Mouse (Mus musculus): ENCODE data around the gene Oosp3. TPM values are rescaled to one million over a fixed set of nuclear protein-coding genes. Genes with fewer than 3 reads are reported as not detected.

Oosp3 gene
- polyA plus RNA-seq (2015; fragmentation: Nextera tagmentation; extraction: Ambion mirVana): not detected in 2 replicates

- Histone ChIP-seq H3K9ac (ENCODE audit: low read length) (no peak within 1 kb of the TSS), H3K4me2 (ENCODE audit: low read depth, low read length) (no peak within 1 kb of the TSS), H3K9me3 (replicated peaks; ENCODE audit: control insufficient read depth, low read length) (no peaks in the 10 kb centered on the region), H3K4me1 (ENCODE audit: control insufficient read depth, insufficient read depth, low read length) (no peaks in the 10 kb centered on the region), H3K27ac (ENCODE audit: low read length) (no peak within 1 kb of the TSS), H3K27me3 (ENCODE audit: control insufficient read depth, insufficient read depth, low read length) (no peaks in the 10 kb centered on the region), H3K36me3 (ENCODE audit: control insufficient read depth, insufficient read depth) (no peaks in the 10 kb centered on the region), H3K4me3 (ENCODE audit: low read length) (no peak within 1 kb of the TSS)
- WGBS: 73% methylated on average over 2 of the region's 2 CpGs
- no peak for ATAC-seq (replicated peaks; ENCODE audit: extremely low read depth, insufficient read depth, low FRiP score)
Observed at GRCm38 (mm10) chr19:11696755-11697154, at the start of gene Oosp3. Gene Oosp3 (plus strand): TSS chr19:11697055.

GRCm38 (mm10) chr19:11649564-11649963 is 47.3 kb upstream of the Oosp3 start:
- WGBS: 67% methylated on average over 4 of the region's 4 CpGs

GRCm38 (mm10) chr19:11659142-11659541 is 37.7 kb upstream of the Oosp3 start:
- H3K9me3 ChIP-seq (replicated peaks; ENCODE audit: control insufficient read depth, low read length): no peaks in the 10 kb centered on the region
- H3K9ac ChIP-seq (ENCODE audit: low read length): no peak overlapping the region
- no peak for ATAC-seq (replicated peaks; ENCODE audit: extremely low read depth, insufficient read depth, low FRiP score)
- no peaks in the 10 kb centered on the region for H3K36me3 ChIP-seq (ENCODE audit: control insufficient read depth, insufficient read depth)
- no peak overlapping the region for H3K4me3 ChIP-seq (ENCODE audit: low read length)
- no peak overlapping the region for H3K27ac ChIP-seq (ENCODE audit: low read length)
- H3K27me3 ChIP-seq (ENCODE audit: control insufficient read depth, insufficient read depth, low read length): no peaks in the 10 kb centered on the region
- H3K4me2 ChIP-seq (ENCODE audit: low read depth, low read length): no peak overlapping the region
- 63% methylated on average over 2 of the region's 2 CpGs for WGBS
- H3K4me1 ChIP-seq (ENCODE audit: control insufficient read depth, insufficient read depth, low read length): no peaks in the 10 kb centered on the region

More at GRCm38 (mm10) chr19:11649564-11649963, 47.3 kb upstream of the Oosp3 start:
- ATAC-seq (replicated peaks; ENCODE audit: extremely low read depth, insufficient read depth, low FRiP score): no peak
- H3K4me2 ChIP-seq (ENCODE audit: low read depth, low read length): no peak overlapping the region
- H3K9ac ChIP-seq (ENCODE audit: low read length): no peak overlapping the region
- H3K4me1 ChIP-seq (ENCODE audit: control insufficient read depth, insufficient read depth, low read length): no peaks in the 10 kb centered on the region
- no peaks in the 10 kb centered on the region for H3K9me3 ChIP-seq (replicated peaks; ENCODE audit: control insufficient read depth, low read length)
- no peaks in the 10 kb centered on the region for H3K27me3 ChIP-seq (ENCODE audit: control insufficient read depth, insufficient read depth, low read length)
- no peaks in the 10 kb centered on the region for H3K36me3 ChIP-seq (ENCODE audit: control insufficient read depth, insufficient read depth)
- no peak overlapping the region for H3K27ac ChIP-seq (ENCODE audit: low read length)
- no peak overlapping the region for H3K4me3 ChIP-seq (ENCODE audit: low read length)

GRCm38 (mm10) chr19:11660459-11660858 is 36.4 kb upstream of the Oosp3 start, which contains the start of gene Oosp2:
Gene Oosp2 (minus strand): TSS chr19:11660559.
- 85% methylated on average over 5 of the region's 5 CpGs for WGBS
- Histone ChIP-seq H3K4me3 (ENCODE audit: low read length) (no peak within 1 kb of the TSS), H3K9me3 (replicated peaks; ENCODE audit: control insufficient read depth, low read length) (no peaks in the 10 kb centered on the region), H3K27me3 (ENCODE audit: control insufficient read depth, insufficient read depth, low read length) (no peaks in the 10 kb centered on the region), H3K36me3 (ENCODE audit: control insufficient read depth, insufficient read depth) (no peaks in the 10 kb centered on the region), H3K9ac (ENCODE audit: low read length) (no peak within 1 kb of the TSS), H3K27ac (ENCODE audit: low read length) (no peak within 1 kb of the TSS), H3K4me2 (ENCODE audit: low read depth, low read length) (no peak within 1 kb of the TSS), H3K4me1 (ENCODE audit: control insufficient read depth, insufficient read depth, low read length) (no peaks in the 10 kb centered on the region)
- ATAC-seq (replicated peaks; ENCODE audit: extremely low read depth, insufficient read depth, low FRiP score): no peak

GRCm38 (mm10) chr19:11661562-11661961 is 35.3 kb upstream of the Oosp3 start:
- H3K36me3 ChIP-seq (ENCODE audit: control insufficient read depth, insufficient read depth): no peaks in the 10 kb centered on the region
- H3K4me3 ChIP-seq (ENCODE audit: low read length): no peak overlapping the region
- no peak overlapping the region for H3K27ac ChIP-seq (ENCODE audit: low read length)
- H3K9ac ChIP-seq (ENCODE audit: low read length): no peak overlapping the region
- ATAC-seq (replicated peaks; ENCODE audit: extremely low read depth, insufficient read depth, low FRiP score): no peak
- no peaks in the 10 kb centered on the region for H3K9me3 ChIP-seq (replicated peaks; ENCODE audit: control insufficient read depth, low read length)
- H3K4me2 ChIP-seq (ENCODE audit: low read depth, low read length): no peak overlapping the region
- H3K4me1 ChIP-seq (ENCODE audit: control insufficient read depth, insufficient read depth, low read length): no peaks in the 10 kb centered on the region
- no peaks in the 10 kb centered on the region for H3K27me3 ChIP-seq (ENCODE audit: control insufficient read depth, insufficient read depth, low read length)

DNA sequence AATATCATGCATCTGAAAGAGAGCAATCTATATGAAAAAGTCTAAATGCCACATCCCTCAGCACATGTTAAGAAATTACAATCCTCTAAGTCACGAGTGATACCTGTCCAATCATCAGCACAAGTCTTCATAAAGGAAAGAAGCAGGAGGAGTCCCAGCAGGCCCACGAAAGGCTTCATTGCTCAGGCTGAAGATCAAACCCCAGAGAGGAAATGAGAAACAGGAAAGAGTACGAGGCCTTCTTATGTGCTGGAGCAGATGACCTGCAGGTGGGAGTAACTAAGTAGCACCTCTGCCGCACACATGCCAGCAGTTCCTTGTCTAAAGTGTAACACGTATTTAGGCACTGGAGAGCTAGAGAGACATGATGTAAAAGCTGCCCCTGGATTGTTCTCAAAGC is 6.0 kb upstream of the Oosp3 start, which contains the start of gene Oosp1:
Gene Oosp1, minus strand, starts transcription at position 312 of the 400 bp plus-strand sequence.
- H3K36me3 ChIP-seq (ENCODE audit: control insufficient read depth, insufficient read depth): no peaks in the 10 kb centered on the region
- H3K9ac ChIP-seq (ENCODE audit: low read length): no peak within 1 kb of the TSS
- H3K4me2 ChIP-seq (ENCODE audit: low read depth, low read length): no peak within 1 kb of the TSS
- no peaks in the 10 kb centered on the region for H3K9me3 ChIP-seq (replicated peaks; ENCODE audit: control insufficient read depth, low read length)
- no peaks in the 10 kb centered on the region for H3K4me1 ChIP-seq (ENCODE audit: control insufficient read depth, insufficient read depth, low read length)
- ATAC-seq (replicated peaks; ENCODE audit: extremely low read depth, insufficient read depth, low FRiP score): no peak
- WGBS: 56% methylated on average over 5 of the region's 5 CpGs
- no peaks in the 10 kb centered on the region for H3K27me3 ChIP-seq (ENCODE audit: control insufficient read depth, insufficient read depth, low read length)
- no peak within 1 kb of the TSS for H3K27ac ChIP-seq (ENCODE audit: low read length)
- no peak within 1 kb of the TSS for H3K4me3 ChIP-seq (ENCODE audit: low read length)

DNA sequence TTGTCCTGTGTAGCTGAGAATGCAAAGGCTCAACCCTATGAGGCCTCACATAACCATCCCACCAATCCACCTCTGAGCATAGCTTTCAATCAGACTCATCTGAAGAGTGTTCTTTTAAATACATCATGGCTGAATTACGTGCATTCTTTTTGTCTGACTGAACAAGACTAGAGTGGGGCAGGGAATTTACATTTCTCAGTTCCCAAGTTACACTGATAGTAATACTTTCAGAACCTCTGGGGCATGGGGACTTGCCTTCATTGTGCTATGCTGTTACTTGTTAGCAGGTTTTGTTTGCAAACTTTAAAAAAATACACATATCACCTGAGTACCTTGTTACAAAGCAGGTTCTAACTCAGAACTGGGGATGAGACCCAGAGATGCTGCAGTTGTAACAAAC is 5.4 kb upstream of the Oosp3 start:
- Histone ChIP-seq H3K27me3 (ENCODE audit: control insufficient read depth, insufficient read depth, low read length) (no peaks in the 10 kb centered on the region), H3K27ac (ENCODE audit: low read length) (no peak overlapping the region), H3K9me3 (replicated peaks; ENCODE audit: control insufficient read depth, low read length) (no peaks in the 10 kb centered on the region), H3K9ac (ENCODE audit: low read length) (no peak overlapping the region), H3K4me2 (ENCODE audit: low read depth, low read length) (no peak overlapping the region), H3K4me3 (ENCODE audit: low read length) (no peak overlapping the region), H3K36me3 (ENCODE audit: control insufficient read depth, insufficient read depth) (no peaks in the 10 kb centered on the region), H3K4me1 (ENCODE audit: control insufficient read depth, insufficient read depth, low read length) (no peaks in the 10 kb centered on the region)
- WGBS: 53% methylated on average over 1 of the region's 1 CpGs
- ATAC-seq (replicated peaks; ENCODE audit: extremely low read depth, insufficient read depth, low FRiP score): no peak

- no peak for ATAC-seq (replicated peaks; ENCODE audit: extremely low read depth, insufficient read depth, low FRiP score)
- Histone ChIP-seq H3K27me3 (ENCODE audit: control insufficient read depth, insufficient read depth, low read length) (no peaks in the 10 kb centered on the region), H3K4me2 (ENCODE audit: low read depth, low read length) (no peak overlapping the region), H3K36me3 (ENCODE audit: control insufficient read depth, insufficient read depth) (no peaks in the 10 kb centered on the region), H3K9ac (ENCODE audit: low read length) (no peak overlapping the region), H3K4me1 (ENCODE audit: control insufficient read depth, insufficient read depth, low read length) (no peaks in the 10 kb centered on the region), H3K9me3 (replicated peaks; ENCODE audit: control insufficient read depth, low read length) (no peaks in the 10 kb centered on the region), H3K4me3 (ENCODE audit: low read length) (no peak overlapping the region), H3K27ac (ENCODE audit: low read length) (no peak overlapping the region)
- 87% methylated on average over 6 of the region's 6 CpGs for WGBS
Observed at GRCm38 (mm10) chr19:11698342-11698741, 1.5 kb downstream of the Oosp3 start.

DNA sequence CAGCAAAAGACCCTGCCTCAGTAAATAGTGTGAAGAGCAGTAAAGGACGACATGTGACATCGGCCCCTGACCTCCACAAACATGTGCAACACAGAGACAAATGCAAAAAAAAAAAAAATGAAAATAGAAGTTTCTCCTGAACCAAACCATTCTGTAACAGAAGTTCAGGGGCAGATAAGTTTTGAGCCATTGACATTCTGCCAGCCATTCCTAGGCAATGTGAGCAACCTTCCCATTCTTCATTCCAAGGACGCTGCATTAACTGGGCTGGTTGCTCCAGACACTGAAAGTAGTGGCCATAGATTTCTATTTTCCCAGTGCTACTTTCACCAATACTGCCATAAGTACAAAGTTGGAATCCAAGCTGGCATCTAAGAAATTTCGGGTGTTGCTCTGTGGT is 15.6 kb downstream of the Oosp3 start:
- Histone ChIP-seq H3K9ac (ENCODE audit: low read length) (no peak overlapping the region), H3K36me3 (ENCODE audit: control insufficient read depth, insufficient read depth) (no peaks in the 10 kb centered on the region), H3K4me3 (ENCODE audit: low read length) (no peak overlapping the region), H3K27me3 (ENCODE audit: control insufficient read depth, insufficient read depth, low read length) (no peaks in the 10 kb centered on the region), H3K9me3 (replicated peaks; ENCODE audit: control insufficient read depth, low read length) (no peaks in the 10 kb centered on the region), H3K4me2 (ENCODE audit: low read depth, low read length) (no peak overlapping the region), H3K27ac (ENCODE audit: low read length) (no peak overlapping the region), H3K4me1 (ENCODE audit: control insufficient read depth, insufficient read depth, low read length) (no peaks in the 10 kb centered on the region)
- WGBS: 69% methylated on average over 4 of the region's 4 CpGs
- no peak for ATAC-seq (replicated peaks; ENCODE audit: extremely low read depth, insufficient read depth, low FRiP score)

Measured in heart, embryonic 16.5 days (tissue).